Mouse (Mus musculus) G1E (cell line): Measurements from ENCODE around the gene Nup210. TPM values are rescaled to one million over a fixed set of nuclear protein-coding genes. Genes with fewer than 3 reads are reported as not detected.

Source experiments
- ATAC-seq: 2 replicates; pipeline ENCODE4 v1.8.0; 2016; ENCODE audit warnings: mild to moderate bottlenecking; ENCODE audit not compliant: insufficient number of reproducible peaks, poor library complexity, low FRiP score, severe bottlenecking; ENCODE audit errors: extremely low read depth
- DNase-seq: peaks from one replicate; pipeline ENCODE4 v3.0.0; 2012; ENCODE audit warnings: low spot score
- H3K27me3 ChIP-seq: 2 replicates; pipeline ENCODE4 v1.6.1; 2012; ENCODE audit warnings: mild to moderate bottlenecking, low read length, inconsistent platforms; ENCODE audit not compliant: insufficient read depth
- H3K36me3 ChIP-seq: replicated peaks from 2 replicates; pipeline ENCODE3; 2012; ENCODE audit warnings: mild to moderate bottlenecking, inconsistent platforms
- H3K4me1 ChIP-seq: 2 replicates; pipeline ENCODE4 v1.6.1; 2012; ENCODE audit warnings: low read depth, low read length, inconsistent platforms, mixed read lengths; ENCODE audit not compliant: insufficient read depth
- H3K4me3 ChIP-seq: 2 replicates; pipeline ENCODE4 v1.5.1; 2012; ENCODE audit warnings: low read depth, mild to moderate bottlenecking, inconsistent platforms, low read length, moderate library complexity, mixed read lengths
- H3K9me3 ChIP-seq: replicated peaks from 2 replicates; pipeline ENCODE4 v1.6.1; 2012; ENCODE audit warnings: inconsistent platforms
- CTCF ChIP-seq: IDR thresholded peaks from 2 replicates; pipeline ENCODE4 v1.5.1; 2012; ENCODE audit warnings: low read depth, low read length, inconsistent platforms, mixed read lengths
- GATA1 ChIP-seq: IDR thresholded peaks from 2 replicates; pipeline ENCODE4 v1.6.1; 2012; ENCODE audit warnings: borderline replicate concordance, low read length, inconsistent platforms, mixed read lengths
- GATA2 ChIP-seq: IDR thresholded peaks from 2 replicates; pipeline ENCODE4 v1.6.1; 2012; ENCODE audit warnings: low read depth, low read length, inconsistent platforms, borderline replicate concordance
- POLR2AphosphoS5 ChIP-seq: IDR thresholded peaks from 2 replicates; pipeline ENCODE4 v1.6.1; 2012; ENCODE audit warnings: low read depth, low read length, inconsistent platforms; ENCODE audit not compliant: insufficient replicate concordance
- TAL1 ChIP-seq: conservative IDR thresholded peaks from 2 replicates; pipeline ENCODE4 v1.6.1; 2012; ENCODE audit warnings: low read depth, low read length, inconsistent platforms, mixed read lengths
- polyA plus RNA-seq: library from polyadenylated mRNA; stranded (reverse); fragments of >175 nt; gene quantifications from 2 replicates; pipeline ENCODE4 v1.2.3, GENCODE M21; 2012
- total RNA-seq, 2 experiments: library from RNA; stranded (forward) in 1 of 2; stranded (reverse) in 1 of 2; fragments of 200-1000 nt in 1 of 2; fragments of >200 nt in 1 of 2; fragmentation: Nextera tagmentation in 1 of 2; gene quantifications; 2 replicates each; pipeline ENCODE4 v1.2.3; 2014 to 2017

The Nup210 gene
- total and polyA plus RNA-seq, 3 experiments = 29.7 to 97.7 (median 90.0) TPM

GRCm38 (mm10) chr6:91115863-91116243 lies 776 bp downstream of the Nup210 start:
- peak; percentile 29 for ATAC-seq
- Histone ChIP-seq H3K4me3 (peak overlapping the region; percentile 87), H3K4me1 (peaks cover 61% of the 10 kb centered on the region), H3K27me3 (peaks cover 2% of the 10 kb centered on the region; the same call in 1 of the 2 replicates), H3K9me3 (no peaks in the 10 kb centered on the region), H3K36me3 (peaks cover 23% of the 10 kb centered on the region)
- TF ChIP-seq CTCF (no peak), TAL1 (no peak), POLR2AphosphoS5 (no peak), GATA1 (no peak), GATA2 (no peak)
- peak; percentile 43 for DNase-seq

GRCm38 (mm10) chr6:91115158-91115557 lies 1.5 kb downstream of the Nup210 start:
- Histone ChIP-seq H3K27me3 (peaks cover 2% of the 10 kb centered on the region; the same call in 1 of the 2 replicates), H3K4me1 (peaks cover 66% of the 10 kb centered on the region), H3K4me3 (peak overlapping the region; percentile 87; the same call in 1 of the 2 replicates), H3K9me3 (no peaks in the 10 kb centered on the region), H3K36me3 (peaks cover 28% of the 10 kb centered on the region)
- no peak for DNase-seq
- TF ChIP-seq POLR2AphosphoS5 (no peak), CTCF (no peak), GATA1 (no peak), GATA2 (no peak), TAL1 (no peak)
- no peak for ATAC-seq

GRCm38 (mm10) chr6:91114716-91115115 lies 1.9 kb downstream of the Nup210 start:
- peaks cover 29% of the 10 kb centered on the region for H3K36me3 ChIP-seq
- TF ChIP-seq GATA2 (no peak), TAL1 (no peak), GATA1 (no peak), CTCF (no peak), POLR2AphosphoS5 (no peak)
- DNase-seq = no peak

GRCm38 (mm10) chr6:91111954-91112252 lies 4.7 kb downstream of the Nup210 start:
- H3K9me3 ChIP-seq = no peaks in the 10 kb centered on the region
- H3K27me3 ChIP-seq = no peaks in the 10 kb centered on the region
- no peak overlapping the region; the same call in 1 of the 2 replicates for H3K4me3 ChIP-seq
- no peak for DNase-seq
- TF ChIP-seq TAL1 = no peak
- no peak for TF ChIP-seq CTCF
- peaks cover 54% of the 10 kb centered on the region for H3K36me3 ChIP-seq
- peaks cover 79% of the 10 kb centered on the region for H3K4me1 ChIP-seq
- ATAC-seq = no peak

More at GRCm38 (mm10) chr6:91114716-91115115, 1.9 kb downstream of the Nup210 start:
- Histone ChIP-seq H3K4me3 (no peak overlapping the region; the same call in 1 of the 2 replicates), H3K9me3 (no peaks in the 10 kb centered on the region), H3K27me3 (peaks cover 2% of the 10 kb centered on the region; the same call in 1 of the 2 replicates), H3K4me1 (peaks cover 68% of the 10 kb centered on the region)
- ATAC-seq = no peak

GRCm38 (mm10) chr6:91111141-91111953 lies 5.3 kb downstream of the Nup210 start:
- no peak overlapping the region for H3K4me3 ChIP-seq
- ATAC-seq = no peak
- no peak for DNase-seq
- no peaks in the 10 kb centered on the region for H3K27me3 ChIP-seq
- TF ChIP-seq GATA1 (no peak), CTCF (no peak), POLR2AphosphoS5 (no peak), TAL1 (no peak), GATA2 (no peak)
- H3K36me3 ChIP-seq = peaks cover 59% of the 10 kb centered on the region
- H3K9me3 ChIP-seq = no peaks in the 10 kb centered on the region
- H3K4me1 ChIP-seq = peaks cover 84% of the 10 kb centered on the region

GRCm38 (mm10) chr6:91110323-91111020 lies 6.2 kb downstream of the Nup210 start:
- TF ChIP-seq GATA1 (no peak), POLR2AphosphoS5 (no peak), GATA2 (no peak), TAL1 (no peak)
- Histone ChIP-seq H3K9me3 (no peaks in the 10 kb centered on the region), H3K36me3 (peaks cover 68% of the 10 kb centered on the region), H3K4me3 (no peak overlapping the region; the same call in 1 of the 2 replicates), H3K4me1 (peaks cover 83% of the 10 kb centered on the region), H3K27me3 (no peaks in the 10 kb centered on the region)
- ATAC-seq (no peak), DNase-seq (no peak)

- H3K36me3 ChIP-seq = peaks cover 77% of the 10 kb centered on the region
- no peaks in the 10 kb centered on the region for H3K9me3 ChIP-seq
- no peak for ATAC-seq
- no peaks in the 10 kb centered on the region for H3K27me3 ChIP-seq
- TF ChIP-seq POLR2AphosphoS5 (no peak), TAL1 (no peak), CTCF (no peak), GATA1 (no peak), GATA2 (no peak)
- no peak overlapping the region for H3K4me3 ChIP-seq
- peaks cover 83% of the 10 kb centered on the region for H3K4me1 ChIP-seq
- no peak for DNase-seq
Observed at GRCm38 (mm10) chr6:91109489-91109888, 7.1 kb downstream of the Nup210 start.
